Mouse (Mus musculus) testis, adult 2 months (tissue): Measurements from ENCODE around the gene Chst5.

Source experiments
- CTCF ChIP-seq: fragments of 200-500 bp; IDR thresholded peaks from 2 replicates; pipeline ENCODE4 v1.5.1; 2012; ENCODE audit warnings: low read depth, mild to moderate bottlenecking, inconsistent platforms, low read length, moderate library complexity; ENCODE audit not compliant: control insufficient read depth, insufficient read depth, insufficient replicate concordance
- POLR2A ChIP-seq: fragments of 200-500 bp; IDR thresholded peaks from 2 replicates; pipeline ENCODE4 v1.6.1; 2012; ENCODE audit warnings: low read depth, mild to moderate bottlenecking, inconsistent platforms, low read length, moderate library complexity; ENCODE audit not compliant: control insufficient read depth

DNA sequence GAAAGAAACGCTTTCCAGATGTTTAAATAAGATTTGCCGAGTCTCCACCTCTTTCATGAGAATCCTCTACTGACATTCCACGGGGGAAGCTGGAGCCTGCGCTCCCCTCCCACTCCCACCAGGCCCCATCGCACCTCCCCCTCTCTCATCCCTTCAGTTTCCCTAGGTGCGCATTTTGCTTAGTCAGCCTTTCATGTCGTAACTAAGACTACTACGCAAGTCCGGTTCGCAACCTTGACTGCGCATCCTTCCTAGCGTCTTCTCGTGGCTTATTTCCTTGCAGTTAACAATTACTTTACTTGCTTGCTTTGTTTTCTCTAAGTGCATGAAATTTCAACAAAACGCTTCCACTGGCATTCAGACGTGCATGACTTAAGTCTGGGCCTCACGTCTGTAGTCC, 21.5 kb upstream of the Chst5 start:
- TF ChIP-seq POLR2A (no peak), CTCF (no peak)
